Mouse (Mus musculus) megakaryocyte, adult 5-6 weeks (primary cell): ENCODE measurements around the gene Ddost. TPM values are rescaled to one million over a fixed set of nuclear protein-coding genes. Genes with fewer than 3 reads are reported as not detected.

Experiments used
- total RNA-seq, 2 experiments: library from RNA; stranded (forward) in 1 of 2; stranded (reverse) in 1 of 2; fragments of 153-499, 151-499 nt in 1 of 2; fragments of 221-1000, 200-1000 nt in 1 of 2; gene quantifications; 2 replicates each; pipeline versions ENCODE4 v1.2.3 to v1.2.4; 2015 to 2017

The Ddost gene
- total RNA-seq, 2 experiments from 2014 or later, result 102 to 137 TPM

Other genes with a start within 250 kb of the Ddost start
- gene Hp1bp3, start 88.4 kb upstream of the Ddost start, total RNA-seq (2015), result 89.1 and 105 TPM in 2 replicates
- gene Hp1bp3, start 88.4 kb upstream of the Ddost start, total RNA-seq (2017), result 165 and 173 TPM in 2 replicates
- gene Sh2d5, start 54.3 kb upstream of the Ddost start, total RNA-seq (2015), result 1.5 and 2.4 TPM in 2 replicates
- 1.2 and 1.3 TPM in 2 replicates for gene Sh2d5, start 54.3 kb upstream of the Ddost start, total RNA-seq (2017)
- gene Kif17, start 54.3 kb upstream of the Ddost start, total RNA-seq (2015), result 0.13 and 0.25 TPM in 2 replicates
- gene Kif17, start 54.3 kb upstream of the Ddost start, total RNA-seq (2017), result 0.12 and 0.59 TPM in 2 replicates
- gene Pink1, start 21.6 kb downstream of the Ddost start, total RNA-seq (2015), result 26.9 and 31.8 TPM in 2 replicates
- gene Pink1, start 21.6 kb downstream of the Ddost start, total RNA-seq (2017), result 29.8 and 32.2 TPM in 2 replicates
- gene Cda, start 63.3 kb downstream of the Ddost start, total RNA-seq (2015), result not detected in 2 replicates
- not detected in 2 replicates for gene Cda, start 63.3 kb downstream of the Ddost start, total RNA-seq (2017)
- gene Fam43b, start 91.8 kb downstream of the Ddost start, total RNA-seq (2015), result not detected in 2 replicates
- gene Fam43b, start 91.8 kb downstream of the Ddost start, total RNA-seq (2017), result not detected in 2 replicates
- 4.9 and 8.1 TPM in 2 replicates for gene Mul1, start 129.9 kb downstream of the Ddost start, total RNA-seq (2015)
- gene Mul1, start 129.9 kb downstream of the Ddost start, total RNA-seq (2017), result 4.4 and 6.1 TPM in 2 replicates
- 0.21 and 0.40 TPM in 2 replicates for gene Camk2n1, start 149.6 kb downstream of the Ddost start, total RNA-seq (2015)
- 0.04 TPM in 1 of 2 replicates, not detected in the other for gene Camk2n1, start 149.6 kb downstream of the Ddost start, total RNA-seq (2017)